Mouse (Mus musculus) midbrain, embryonic 15.5 days (tissue): Measurements from ENCODE around the gene Mast3. TPM values are rescaled to one million over a fixed set of nuclear protein-coding genes. Genes with fewer than 3 reads are reported as not detected.

Experiments
- ATAC-seq: fragments of 200-750 bp; cut with Nextera tagmentation; replicated peaks from 2 replicates; pipeline ENCODE4 v1.8.0; 2017; ENCODE audit warnings: moderate TSS enrichment
- H3K27ac ChIP-seq: fragments of 300-500 bp; sonication (generic); 2 replicates; pipeline ENCODE4 v1.5.1; 2015; ENCODE audit warnings: mild to moderate bottlenecking, inconsistent platforms
- H3K27me3 ChIP-seq: fragments of 300-500 bp; sonication (generic); replicated peaks from 2 replicates; pipeline ENCODE4 v1.6.1; 2015; ENCODE audit warnings: inconsistent platforms
- H3K36me3 ChIP-seq: fragments of 300-500 bp; sonication (generic); replicated peaks from 2 replicates; pipeline ENCODE4 v1.6.1; 2015; ENCODE audit warnings: inconsistent platforms
- H3K4me1 ChIP-seq: fragments of 300-500 bp; sonication (generic); 2 replicates; pipeline ENCODE4 v1.6.1; 2015; ENCODE audit warnings: inconsistent platforms
- H3K4me2 ChIP-seq: fragments of 300-500 bp; sonication (generic); 2 replicates; pipeline ENCODE4 v1.6.1; 2015; ENCODE audit warnings: inconsistent platforms, mild to moderate bottlenecking, moderate library complexity
- H3K4me3 ChIP-seq: fragments of 300-500 bp; sonication (generic); 2 replicates; pipeline ENCODE4 v1.5.1; 2015; ENCODE audit warnings: mild to moderate bottlenecking, inconsistent platforms
- H3K9ac ChIP-seq: fragments of 300-500 bp; sonication (generic); 2 replicates; pipeline ENCODE4 v1.6.1; 2015; ENCODE audit warnings: mild to moderate bottlenecking, inconsistent platforms
- H3K9me3 ChIP-seq: fragments of 300-500 bp; sonication (generic); 2 replicates; pipeline ENCODE4 v1.6.1; 2016; ENCODE audit warnings: inconsistent platforms
- WGBS: fragments of 180-500 bp; shearing (Covaris S2); methylation state at CpG from one replicate; pipeline ENCODE4 v1.1.7; 2015; ENCODE audit warnings: mixed read lengths; 5-methylcytosine and 5-hydroxymethylcytosine counted together
- polyA plus RNA-seq: library from polyadenylated mRNA; unstranded; fragments of >200 nt; fragmentation: Nextera tagmentation; extraction: Ambion mirVana; gene quantifications from 2 replicates; pipeline ENCODE4 v1.2.1, GENCODE M21; 2015

Gene Mast3
- polyA plus RNA-seq: 26.4 and 26.9 TPM in 2 replicates

GRCm38 (mm10) chr8:70804481-70805206 is at the start of gene Mast3:
Gene Mast3, minus strand, starts transcription at chr8:70805054.
- no peaks in the 10 kb centered on the region for H3K36me3 ChIP-seq
- H3K27me3 ChIP-seq: peaks cover 56% of the 10 kb centered on the region
- H3K4me2 ChIP-seq: peak within 1 kb of the TSS; percentile 88
- peak within 1 kb of the TSS; percentile 55 for H3K4me3 ChIP-seq
- peaks cover 21% of the 10 kb centered on the region for H3K4me1 ChIP-seq
- H3K27ac ChIP-seq: no peak within 1 kb of the TSS
- H3K9ac ChIP-seq: peak within 1 kb of the TSS; percentile 44
- H3K9me3 ChIP-seq: no peaks in the 10 kb centered on the region
- ATAC-seq: peak; percentile 88
- under 1% methylated on average over 45 of the region's 45 CpGs for WGBS

- no peak overlapping the region for H3K4me3 ChIP-seq
- WGBS: 90% methylated on average over 2 of the region's 2 CpGs
- H3K27me3 ChIP-seq: no peaks in the 10 kb centered on the region
- ATAC-seq: no peak
- no peaks in the 10 kb centered on the region for H3K36me3 ChIP-seq
- peaks cover 28% of the 10 kb centered on the region for H3K4me1 ChIP-seq
- no peaks in the 10 kb centered on the region for H3K9me3 ChIP-seq
- H3K27ac ChIP-seq: no peak overlapping the region
- no peak overlapping the region for H3K4me2 ChIP-seq
- H3K9ac ChIP-seq: no peak overlapping the region
Observed at GRCm38 (mm10) chr8:70853863-70854262, 49.0 kb upstream of the Mast3 start.

- no peak overlapping the region for H3K4me3 ChIP-seq
- no peaks in the 10 kb centered on the region for H3K36me3 ChIP-seq
- no peak overlapping the region for H3K9ac ChIP-seq
- no peaks in the 10 kb centered on the region for H3K9me3 ChIP-seq
- no peaks in the 10 kb centered on the region for H3K27me3 ChIP-seq
- peaks cover 20% of the 10 kb centered on the region for H3K4me1 ChIP-seq
- 92% methylated on average over 41 of the region's 41 CpGs for WGBS
- no peak overlapping the region for H3K4me2 ChIP-seq
- no peak for ATAC-seq
- no peak overlapping the region for H3K27ac ChIP-seq
Observed at GRCm38 (mm10) chr8:70852595-70853231, 47.9 kb upstream of the Mast3 start.

- H3K4me1 ChIP-seq: peaks cover 12% of the 10 kb centered on the region
- H3K27me3 ChIP-seq: no peaks in the 10 kb centered on the region
- no peak overlapping the region for H3K9ac ChIP-seq
- no peak overlapping the region for H3K27ac ChIP-seq
- H3K9me3 ChIP-seq: no peaks in the 10 kb centered on the region
- H3K4me3 ChIP-seq: no peak overlapping the region
- H3K4me2 ChIP-seq: no peak overlapping the region
- no peaks in the 10 kb centered on the region for H3K36me3 ChIP-seq
- WGBS: 65% methylated on average over 6 of the region's 6 CpGs
- ATAC-seq: no peak
Observed at GRCm38 (mm10) chr8:70851837-70852236, 47.0 kb upstream of the Mast3 start.

- no peaks in the 10 kb centered on the region for H3K36me3 ChIP-seq
- H3K27me3 ChIP-seq: no peaks in the 10 kb centered on the region
- no peak overlapping the region for H3K9ac ChIP-seq
- no peak overlapping the region for H3K27ac ChIP-seq
- no peak overlapping the region for H3K4me2 ChIP-seq
- ATAC-seq: no peak
- WGBS: 84% methylated on average over 4 of the region's 4 CpGs
- no peak overlapping the region for H3K4me3 ChIP-seq
- H3K9me3 ChIP-seq: no peaks in the 10 kb centered on the region
- peaks cover 3% of the 10 kb centered on the region; the same call in 1 of the 2 replicates for H3K4me1 ChIP-seq
Observed at GRCm38 (mm10) chr8:70850947-70851346, 46.1 kb upstream of the Mast3 start.

- 84% methylated on average over 7 of the region's 7 CpGs for WGBS
- H3K4me2 ChIP-seq: no peak overlapping the region
- H3K27ac ChIP-seq: no peak overlapping the region
- ATAC-seq: no peak
- H3K36me3 ChIP-seq: no peaks in the 10 kb centered on the region
- H3K9ac ChIP-seq: no peak overlapping the region
- no peaks in the 10 kb centered on the region for H3K27me3 ChIP-seq
- no peaks in the 10 kb centered on the region for H3K9me3 ChIP-seq
- H3K4me3 ChIP-seq: no peak overlapping the region
- 0 out of 2 replicates have a peak, but pooled peaks cover 3% of the 10 kb centered on the region for H3K4me1 ChIP-seq
Observed at GRCm38 (mm10) chr8:70850132-70850845, 45.4 kb upstream of the Mast3 start.

- Histone ChIP-seq H3K27me3 (no peaks in the 10 kb centered on the region), H3K27ac (no peak overlapping the region), H3K4me2 (no peak overlapping the region), H3K9ac (no peak overlapping the region), H3K36me3 (no peaks in the 10 kb centered on the region), H3K4me1 (no peaks in the 10 kb centered on the region), H3K4me3 (no peak overlapping the region), H3K9me3 (no peaks in the 10 kb centered on the region)
- whole genome bisulfite sequencing: 90% methylated on average over 3 of the region's 3 CpGs
- no peak for ATAC-seq
Observed at GRCm38 (mm10) chr8:70849333-70849990, 44.6 kb upstream of the Mast3 start.

- no peak overlapping the region for H3K27ac ChIP-seq
- no peak overlapping the region for H3K4me2 ChIP-seq
- no peak for ATAC-seq
- H3K4me1 ChIP-seq: no peaks in the 10 kb centered on the region
- no peak overlapping the region for H3K4me3 ChIP-seq
- no peaks in the 10 kb centered on the region for H3K27me3 ChIP-seq
- WGBS: 58% methylated on average over 15 of the region's 15 CpGs
- H3K9me3 ChIP-seq: no peaks in the 10 kb centered on the region
- H3K36me3 ChIP-seq: no peaks in the 10 kb centered on the region
- no peak overlapping the region for H3K9ac ChIP-seq
Observed at GRCm38 (mm10) chr8:70846371-70847154, 41.7 kb upstream of the Mast3 start.

- no peaks in the 10 kb centered on the region for H3K27me3 ChIP-seq
- ATAC-seq: no peak
- no peak overlapping the region for H3K4me2 ChIP-seq
- no peaks in the 10 kb centered on the region for H3K9me3 ChIP-seq
- H3K27ac ChIP-seq: no peak overlapping the region
- no peak overlapping the region for H3K9ac ChIP-seq
- H3K36me3 ChIP-seq: no peaks in the 10 kb centered on the region
- no peak overlapping the region for H3K4me3 ChIP-seq
- 46% methylated on average over 5 of the region's 5 CpGs for WGBS
- peaks cover 8% of the 10 kb centered on the region for H3K4me1 ChIP-seq
Observed at GRCm38 (mm10) chr8:70845108-70845507, 40.3 kb upstream of the Mast3 start.

- Histone ChIP-seq H3K9ac (no peak overlapping the region), H3K4me2 (no peak overlapping the region), H3K4me1 (peaks cover 11% of the 10 kb centered on the region), H3K4me3 (no peak overlapping the region), H3K27me3 (no peaks in the 10 kb centered on the region), H3K9me3 (no peaks in the 10 kb centered on the region), H3K36me3 (no peaks in the 10 kb centered on the region), H3K27ac (0 out of 2 replicates have a peak overlapping the region, but pooled peaks have one; percentile 30)
- ATAC-seq: no peak
- WGBS: 4% methylated on average over 6 of the region's 6 CpGs
Observed at GRCm38 (mm10) chr8:70844523-70844922, 39.7 kb upstream of the Mast3 start.

- 83% methylated on average over 8 of the region's 8 CpGs for WGBS
- Histone ChIP-seq H3K27ac (no peak overlapping the region), H3K4me2 (no peak overlapping the region), H3K4me3 (no peak overlapping the region), H3K4me1 (peaks cover 13% of the 10 kb centered on the region), H3K36me3 (no peaks in the 10 kb centered on the region), H3K27me3 (no peaks in the 10 kb centered on the region), H3K9me3 (no peaks in the 10 kb centered on the region), H3K9ac (no peak overlapping the region)
- ATAC-seq: no peak
Observed at GRCm38 (mm10) chr8:70843941-70844340, 39.1 kb upstream of the Mast3 start.
